Mouse (Mus musculus): ENCODE data around the gene Osbpl10. TPM values are rescaled to one million over a fixed set of nuclear protein-coding genes. Genes with fewer than 3 reads are reported as not detected.
"Not testable (repeated sequence)": the region's sequence is repeated elsewhere in the genome, so short reads cannot be mapped to it uniquely, and the experiment has no call there.

Osbpl10 gene
- polyA plus RNA-seq, 1 experiment from 2014 or later, result 0.07 TPM

DNA sequence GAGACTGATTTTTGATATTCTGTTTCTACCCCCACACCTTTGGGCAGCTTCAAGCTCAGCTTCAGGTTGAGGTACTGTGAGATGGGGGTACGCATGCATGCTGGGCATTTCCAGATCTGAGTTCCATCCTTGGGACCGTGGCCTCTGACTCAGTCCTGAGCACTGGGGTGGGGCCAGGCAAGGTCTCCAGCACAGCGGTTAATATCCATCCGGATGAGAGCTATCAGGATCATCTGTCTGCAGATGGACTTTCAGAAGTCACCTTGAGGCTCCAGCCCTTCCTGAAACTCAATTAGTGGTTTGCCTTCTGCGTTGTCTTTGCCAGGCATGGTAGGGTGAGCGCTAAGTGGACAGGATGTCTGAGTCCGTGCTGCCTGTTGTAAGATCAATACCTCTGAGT lies 41.8 kb downstream of the Osbpl10 start:
- H3K36me3 ChIP-seq (replicated peaks; ENCODE audit: insufficient read depth, low read length), result no peaks in the 10 kb centered on the region
- ATAC-seq (no peak), DNase-seq (no peak)
- H3K4me3 ChIP-seq (ENCODE audit: low read depth, low read length), result no peak overlapping the region
- no peaks in the 10 kb centered on the region for H3K4me1 ChIP-seq (ENCODE audit: insufficient read depth)
- peaks cover 2% of the 10 kb centered on the region; the same call in 1 of the 2 replicates for H3K9me3 ChIP-seq (ENCODE audit: low read length)
- H3K9ac ChIP-seq (replicated peaks), result no peak overlapping the region
- WGBS (ENCODE audit: insufficient replicate concordance), result 79% methylated on average over 7 of the region's 7 CpGs
- H3K27me3 ChIP-seq (ENCODE audit: insufficient read depth, low read length), result no peaks in the 10 kb centered on the region
- H3K4me2 ChIP-seq (ENCODE audit: low read depth, low read length), result no peak overlapping the region
- TF ChIP-seq EP300 (IDR thresholded peaks at IDR 0.05; ENCODE audit: low read depth), result no peak
- no peak for TF ChIP-seq CTCF (IDR thresholded peaks at IDR 0.05; ENCODE audit: low read depth)
- no peak overlapping the region for H3K27ac ChIP-seq (ENCODE audit: low read depth)

DNA sequence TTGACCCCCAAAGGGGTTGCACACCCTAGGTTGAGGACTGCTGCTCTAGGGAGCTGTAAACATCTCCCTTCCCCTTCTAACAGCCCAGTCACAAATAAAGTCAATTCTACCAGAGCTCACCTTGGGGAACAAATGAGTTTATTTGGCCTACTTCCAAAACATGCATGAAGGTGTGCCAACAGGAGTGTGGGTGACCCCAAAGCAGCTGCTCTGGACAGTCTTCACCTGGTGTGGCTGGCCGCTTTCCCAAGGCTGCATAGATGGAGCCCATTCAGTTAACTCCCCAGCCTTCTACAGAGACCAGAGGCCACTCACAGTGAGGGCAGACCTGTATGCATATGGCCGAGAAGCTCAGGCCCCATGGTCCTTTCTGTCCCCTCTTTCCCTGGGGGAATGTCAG lies 43.0 kb downstream of the Osbpl10 start:
- ATAC-seq, result no peak
- Histone ChIP-seq H3K4me3 (ENCODE audit: low read depth, low read length) (no peak overlapping the region), H3K4me1 (ENCODE audit: insufficient read depth) (no peaks in the 10 kb centered on the region), H3K4me2 (ENCODE audit: low read depth, low read length) (no peak overlapping the region), H3K27ac (ENCODE audit: low read depth) (no peak overlapping the region), H3K36me3 (replicated peaks; ENCODE audit: insufficient read depth, low read length) (no peaks in the 10 kb centered on the region), H3K9ac (replicated peaks) (no peak overlapping the region), H3K9me3 (ENCODE audit: low read length) (no peaks in the 10 kb centered on the region), H3K27me3 (ENCODE audit: insufficient read depth, low read length) (no peaks in the 10 kb centered on the region)
- TF ChIP-seq EP300 (IDR thresholded peaks at IDR 0.05; ENCODE audit: low read depth) (no peak), CTCF (IDR thresholded peaks at IDR 0.05; ENCODE audit: low read depth) (no peak)
- WGBS (ENCODE audit: insufficient replicate concordance), result 73% methylated on average over 2 of the region's 2 CpGs
- DNase-seq, result no peak

DNA sequence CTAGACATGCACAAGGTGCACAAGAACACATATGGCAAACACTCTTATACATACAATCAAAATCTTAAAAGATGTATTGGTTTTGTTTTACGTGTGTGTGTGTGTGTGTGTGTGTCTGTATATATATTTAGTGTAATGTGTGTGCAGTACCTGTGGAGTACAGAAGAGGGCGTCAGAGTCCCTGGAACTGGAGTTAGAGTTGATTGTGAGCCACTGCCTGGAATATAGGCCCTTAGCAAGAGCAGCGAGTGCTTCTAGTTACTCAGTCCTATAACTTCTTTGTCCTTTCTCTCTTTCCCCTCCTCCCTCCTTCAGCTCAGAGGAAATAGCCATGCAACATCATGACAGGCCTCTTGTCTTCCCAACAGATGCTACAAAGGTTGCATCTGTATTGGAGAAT lies 44.8 kb downstream of the Osbpl10 start:
- H3K36me3 ChIP-seq (replicated peaks; ENCODE audit: insufficient read depth, low read length), result no peaks in the 10 kb centered on the region
- TF ChIP-seq EP300 (IDR thresholded peaks at IDR 0.05; ENCODE audit: low read depth) (no peak), CTCF (IDR thresholded peaks at IDR 0.05; ENCODE audit: low read depth) (no peak)
- no peaks in the 10 kb centered on the region for H3K4me1 ChIP-seq (ENCODE audit: insufficient read depth)
- no peak overlapping the region for H3K27ac ChIP-seq (ENCODE audit: low read depth)
- no peak overlapping the region for H3K4me3 ChIP-seq (ENCODE audit: low read depth, low read length)
- H3K4me2 ChIP-seq (ENCODE audit: low read depth, low read length), result no peak overlapping the region
- ATAC-seq, result no peak
- DNase-seq, result no peak
- 69% methylated on average over 3 of the region's 3 CpGs for WGBS (ENCODE audit: insufficient replicate concordance)
- no peaks in the 10 kb centered on the region for H3K27me3 ChIP-seq (ENCODE audit: insufficient read depth, low read length)
- no peaks in the 10 kb centered on the region for H3K9me3 ChIP-seq (ENCODE audit: low read length)
- no peak overlapping the region for H3K9ac ChIP-seq (replicated peaks)

DNA sequence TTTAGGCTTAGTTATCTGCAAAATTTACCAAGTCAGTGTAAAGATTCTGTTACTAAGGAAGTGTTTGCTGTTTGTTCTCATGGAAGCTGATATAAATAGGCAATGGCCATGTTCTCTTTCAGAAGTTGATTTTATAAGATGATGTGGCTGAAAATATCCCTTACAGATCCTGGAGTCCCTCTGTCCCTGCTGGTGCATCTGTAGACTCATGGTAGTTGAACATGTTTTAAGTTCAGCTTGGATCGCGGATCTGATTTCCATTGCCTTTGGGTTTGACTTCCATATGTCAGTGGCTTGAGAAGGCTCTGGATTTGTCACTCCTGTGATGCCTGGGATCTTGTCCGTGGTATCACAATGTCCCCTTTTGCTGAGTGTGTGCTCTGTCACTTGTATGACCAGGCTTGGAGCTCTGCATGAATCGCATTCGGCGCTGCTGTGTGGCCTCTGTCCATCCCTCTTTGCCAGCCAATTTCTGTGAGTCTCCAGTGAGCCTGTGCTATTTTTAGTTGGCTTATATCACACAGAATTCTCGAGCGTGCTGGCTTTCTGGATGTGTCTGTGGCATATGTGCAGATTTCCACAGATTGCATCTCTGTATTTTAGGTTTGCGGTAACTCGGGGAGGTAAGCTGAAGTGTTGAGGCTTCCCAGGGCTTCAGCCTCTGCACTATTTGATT lies 45.5 kb downstream of the Osbpl10 start:
- ATAC-seq (no peak), DNase-seq (no peak)
- Histone ChIP-seq H3K9me3 (ENCODE audit: low read length) (no peaks in the 10 kb centered on the region), H3K36me3 (replicated peaks; ENCODE audit: insufficient read depth, low read length) (no peaks in the 10 kb centered on the region), H3K27ac (ENCODE audit: low read depth) (no peak overlapping the region), H3K4me1 (ENCODE audit: insufficient read depth) (no peaks in the 10 kb centered on the region), H3K27me3 (ENCODE audit: insufficient read depth, low read length) (no peaks in the 10 kb centered on the region), H3K9ac (replicated peaks) (no peak overlapping the region), H3K4me3 (ENCODE audit: low read depth, low read length) (no peak overlapping the region), H3K4me2 (ENCODE audit: low read depth, low read length) (no peak overlapping the region)
- 81% methylated on average over 10 of the region's 10 CpGs for WGBS (ENCODE audit: insufficient replicate concordance)
- TF ChIP-seq CTCF (IDR thresholded peaks at IDR 0.05; ENCODE audit: low read depth) (no peak), EP300 (IDR thresholded peaks at IDR 0.05; ENCODE audit: low read depth) (no peak)

DNA sequence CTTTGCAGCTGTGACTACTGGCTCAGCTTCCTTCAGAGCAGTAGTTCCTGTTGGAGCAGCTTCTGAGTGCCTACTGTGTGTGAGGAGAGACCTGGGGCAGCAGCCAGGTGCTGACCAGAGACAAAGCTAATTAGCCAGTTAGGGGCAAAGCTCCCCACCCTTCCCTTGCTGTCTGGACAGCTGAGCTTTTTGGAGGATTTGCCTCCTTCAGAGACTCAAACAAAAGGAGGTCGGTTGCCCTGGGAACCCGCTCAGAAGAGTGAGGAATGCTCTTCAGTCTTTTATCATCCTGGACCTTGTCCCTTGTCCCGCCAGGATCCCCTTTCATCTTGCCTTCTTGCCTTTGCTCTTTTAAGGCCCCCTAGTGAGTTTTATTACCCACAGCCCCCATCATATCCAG lies 50.9 kb downstream of the Osbpl10 start:
- Histone ChIP-seq H3K36me3 (replicated peaks; ENCODE audit: insufficient read depth, low read length) (no peaks in the 10 kb centered on the region), H3K4me3 (ENCODE audit: low read depth, low read length) (no peak overlapping the region)
- ATAC-seq, result no peak

DNA sequence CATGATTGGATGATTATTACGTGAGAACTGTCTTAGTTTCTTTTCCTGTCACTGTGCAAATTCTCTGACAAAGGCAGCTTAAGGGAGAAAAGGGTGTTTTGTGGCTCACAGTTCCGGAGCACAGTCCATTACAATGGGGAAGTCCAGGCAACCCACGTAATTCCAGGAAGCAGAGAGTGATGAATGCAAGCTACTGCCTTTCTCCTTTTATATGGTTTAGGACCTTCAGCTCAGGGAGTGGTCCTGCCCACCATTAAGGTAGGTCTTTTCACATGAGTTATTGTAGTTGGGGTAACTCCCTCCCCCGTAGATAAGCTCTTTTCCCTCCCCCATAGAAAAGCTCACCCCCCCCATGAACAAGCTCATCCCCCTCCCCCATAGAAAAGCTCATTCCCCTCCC lies 52.2 kb downstream of the Osbpl10 start:
- WGBS (ENCODE audit: insufficient replicate concordance), result 58% methylated on average over 4 of the region's 4 CpGs
- no peak for DNase-seq
- H3K4me2 ChIP-seq (ENCODE audit: low read depth, low read length), result no peak overlapping the region
- no peaks in the 10 kb centered on the region for H3K36me3 ChIP-seq (replicated peaks; ENCODE audit: insufficient read depth, low read length)
- TF ChIP-seq CTCF (IDR thresholded peaks at IDR 0.05; ENCODE audit: low read depth) (no peak), EP300 (IDR thresholded peaks at IDR 0.05; ENCODE audit: low read depth) (no peak)
- H3K27ac ChIP-seq (ENCODE audit: low read depth), result no peak overlapping the region
- H3K4me1 ChIP-seq (ENCODE audit: insufficient read depth), result no peaks in the 10 kb centered on the region
- ATAC-seq, result no peak
- no peak overlapping the region for H3K4me3 ChIP-seq (ENCODE audit: low read depth, low read length)
- H3K9ac ChIP-seq (replicated peaks), result no peak overlapping the region
- H3K9me3 ChIP-seq (ENCODE audit: low read length), result no peaks in the 10 kb centered on the region
- H3K27me3 ChIP-seq (ENCODE audit: insufficient read depth, low read length), result no peaks in the 10 kb centered on the region

More for the DNA sequence above, 50.9 kb downstream of the Osbpl10 start:
- Histone ChIP-seq H3K9me3 (ENCODE audit: low read length) (no peaks in the 10 kb centered on the region), H3K9ac (replicated peaks) (no peak overlapping the region), H3K4me2 (ENCODE audit: low read depth, low read length) (no peak overlapping the region), H3K4me1 (ENCODE audit: insufficient read depth) (no peaks in the 10 kb centered on the region), H3K27ac (ENCODE audit: low read depth) (no peak overlapping the region), H3K27me3 (ENCODE audit: insufficient read depth, low read length) (no peaks in the 10 kb centered on the region)
- DNase-seq, result no peak
- 40% methylated on average over 3 of the region's 3 CpGs for WGBS (ENCODE audit: insufficient replicate concordance)
- no peak for TF ChIP-seq EP300 (IDR thresholded peaks at IDR 0.05; ENCODE audit: low read depth)
- TF ChIP-seq CTCF (IDR thresholded peaks at IDR 0.05; ENCODE audit: low read depth), result no peak

DNA sequence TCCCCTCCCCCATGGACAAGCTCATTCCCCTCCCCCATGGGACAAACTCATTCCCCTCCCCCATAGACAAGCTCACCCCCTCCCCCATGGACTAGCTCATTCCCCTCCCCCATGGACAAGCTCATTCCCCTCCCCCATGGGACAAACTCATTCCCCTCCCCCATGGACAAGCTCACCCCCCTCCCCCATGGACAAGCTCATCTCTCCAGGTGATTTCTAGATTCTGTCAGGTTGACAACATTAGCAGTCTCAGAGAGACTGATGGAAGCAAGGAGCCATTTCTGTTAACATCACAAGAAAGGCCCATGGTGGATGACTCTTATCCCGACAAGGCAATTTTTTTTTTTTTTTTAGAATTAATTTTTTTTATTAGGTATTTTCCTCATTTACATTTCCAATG lies 52.7 kb downstream of the Osbpl10 start:
- H3K27ac ChIP-seq (ENCODE audit: low read depth); DNase-seq; ATAC-seq; H3K4me3 ChIP-seq (ENCODE audit: low read depth, low read length); H3K9me3 ChIP-seq (ENCODE audit: low read length); H3K27me3 ChIP-seq (ENCODE audit: insufficient read depth, low read length); H3K4me2 ChIP-seq (ENCODE audit: low read depth, low read length); H3K9ac ChIP-seq (replicated peaks); H3K36me3 ChIP-seq (replicated peaks; ENCODE audit: insufficient read depth, low read length); H3K4me1 ChIP-seq (ENCODE audit: insufficient read depth): not testable (repeated sequence)
- WGBS (ENCODE audit: insufficient replicate concordance), result 86% methylated on average over 1 of the region's 1 CpGs

All from liver, postnatal 0 days (tissue).